Comparison of ENCODE assay signal across 8 mouse cellular contexts in the genomic region with DNA sequence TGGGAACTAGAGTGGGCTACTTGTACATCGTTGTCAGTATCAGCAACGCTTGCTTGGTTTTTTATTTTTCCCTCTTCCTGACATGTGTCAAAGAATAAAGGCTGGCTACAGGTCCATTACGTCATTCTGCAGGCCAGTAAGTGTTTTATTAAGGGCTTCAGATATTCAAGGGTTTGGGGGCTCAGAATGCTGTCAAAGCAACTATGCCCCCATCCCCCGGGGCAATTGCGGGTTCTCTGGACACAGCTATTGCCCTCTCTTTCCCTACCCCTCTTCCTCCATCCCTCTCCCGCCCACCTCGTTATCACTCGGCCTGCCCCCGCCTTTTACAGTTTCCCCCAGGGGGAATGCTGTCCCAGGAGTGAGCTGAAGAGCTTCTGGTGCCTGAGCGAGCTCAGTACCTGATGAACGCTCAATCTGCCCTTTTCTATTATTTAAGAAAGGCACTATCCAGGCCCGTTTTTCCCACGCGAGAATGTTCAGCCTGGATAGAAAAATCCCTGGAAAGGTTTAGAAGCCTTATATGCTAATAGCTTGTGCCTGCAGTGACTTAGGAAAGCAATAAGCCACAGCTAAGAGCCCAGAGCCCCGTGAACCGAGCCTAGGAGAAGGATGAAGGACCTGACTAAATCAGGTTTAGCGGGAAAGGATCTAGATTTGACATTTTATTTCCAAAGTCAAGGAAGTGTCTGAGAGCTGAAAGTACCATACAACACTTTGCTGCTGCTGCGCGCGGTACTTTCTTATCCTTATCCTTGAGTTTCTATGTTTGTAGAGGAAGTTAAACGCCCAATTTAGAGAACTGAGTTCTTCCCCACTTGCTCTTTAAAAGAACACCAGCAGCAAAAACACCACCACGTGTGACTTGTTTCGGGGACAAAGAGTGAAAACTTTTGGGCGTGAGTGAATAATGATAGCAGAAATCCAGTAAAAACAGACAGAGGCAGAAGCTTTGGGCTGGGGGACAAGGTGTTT. TPM values are rescaled to one million over a fixed set of nuclear protein-coding genes. Genes with fewer than 3 reads are reported as not detected.
DNase-seq lines count a peak whose midpoint lies in the region; ATAC-seq lines count a peak whose summit lies in the region.

No protein-coding gene starts in this region.

- peaks cover 66% of the 10 kb centered on the region for H3K27me3 ChIP-seq in kidney, embryonic 16.5 days (ENCODE audit: insufficient read depth, low read length)
- H3K27me3 ChIP-seq in embryonic facial prominence, embryonic 15.5 days, result peaks cover 53% of the 10 kb centered on the region
- peaks cover 80% of the 10 kb centered on the region for H3K27me3 ChIP-seq in hindbrain, embryonic 13.5 days
- H3K27me3 ChIP-seq in neural tube, embryonic 11.5 days (ENCODE audit: control insufficient read depth, insufficient read depth, low read length), result peaks cover 45% of the 10 kb centered on the region

- peak overlapping the region; percentile 60 for H3K9ac ChIP-seq in kidney, embryonic 16.5 days (replicated peaks; ENCODE audit: low read length)
- H3K9ac ChIP-seq in embryonic facial prominence, embryonic 15.5 days, result peak overlapping the region; percentile 50
- peak overlapping the region; percentile 64; the same call in 1 of the 2 replicates for H3K9ac ChIP-seq in hindbrain, embryonic 13.5 days
- no peak overlapping the region for H3K9ac ChIP-seq in neural tube, embryonic 11.5 days (ENCODE audit: low read length)

- H3K9me3 ChIP-seq in kidney, embryonic 16.5 days (ENCODE audit: low read length), result no peaks in the 10 kb centered on the region
- H3K9me3 ChIP-seq in embryonic facial prominence, embryonic 15.5 days (replicated peaks), result no peaks in the 10 kb centered on the region
- H3K9me3 ChIP-seq in hindbrain, embryonic 13.5 days, result no peaks in the 10 kb centered on the region
- H3K9me3 ChIP-seq in neural tube, embryonic 11.5 days (ENCODE audit: control insufficient read depth, low read length), result no peaks in the 10 kb centered on the region

- H3K4me3 ChIP-seq in kidney, embryonic 16.5 days (ENCODE audit: low read length), result peak overlapping the region; percentile 59
- peak overlapping the region; percentile 61 for H3K4me3 ChIP-seq in embryonic facial prominence, embryonic 15.5 days (replicated peaks)
- peak overlapping the region; percentile 48 for H3K4me3 ChIP-seq in hindbrain, embryonic 13.5 days
- H3K4me3 ChIP-seq in neural tube, embryonic 11.5 days (ENCODE audit: low read depth, low read length), result peak overlapping the region; percentile 57

- 4% methylated on average over 24 of the region's 24 CpGs for WGBS in kidney, embryonic 16.5 days
- 3% methylated on average over 24 of the region's 24 CpGs for WGBS in embryonic facial prominence, embryonic 15.5 days
- WGBS in hindbrain, embryonic 13.5 days, result 3% methylated on average over 24 of the region's 24 CpGs
- 2% methylated on average over 24 of the region's 24 CpGs for WGBS in neural tube, embryonic 11.5 days

- peak overlapping the region; percentile 97 for H3K4me2 ChIP-seq in kidney, embryonic 16.5 days (replicated peaks; ENCODE audit: low read depth, low read length)
- peak overlapping the region; percentile 96 for H3K4me2 ChIP-seq in embryonic facial prominence, embryonic 15.5 days (replicated peaks)
- peak overlapping the region; percentile 89 for H3K4me2 ChIP-seq in hindbrain, embryonic 13.5 days
- peak overlapping the region; percentile 99 for H3K4me2 ChIP-seq in neural tube, embryonic 11.5 days (ENCODE audit: low read depth)

- no peaks in the 10 kb centered on the region for H3K36me3 ChIP-seq in kidney, embryonic 16.5 days (ENCODE audit: insufficient read depth, low read length)
- H3K36me3 ChIP-seq in embryonic facial prominence, embryonic 15.5 days, result no peaks in the 10 kb centered on the region
- no peaks in the 10 kb centered on the region for H3K36me3 ChIP-seq in hindbrain, embryonic 13.5 days
- no peaks in the 10 kb centered on the region for H3K36me3 ChIP-seq in neural tube, embryonic 11.5 days (ENCODE audit: control insufficient read depth, insufficient read depth, low read length)

- ATAC-seq in kidney, embryonic 16.5 days (ENCODE audit: low FRiP score, low TSS enrichment), result no peak
- ATAC-seq in embryonic facial prominence, embryonic 15.5 days (ENCODE audit: insufficient number of reproducible peaks, low FRiP score, low TSS enrichment, low read depth), result no peak
- ATAC-seq in hindbrain, embryonic 13.5 days (ENCODE audit: low FRiP score), result no peak
- ATAC-seq in neural tube, embryonic 11.5 days (ENCODE audit: insufficient read depth, low FRiP score, low TSS enrichment), result no peak
- ATAC-seq in activated CD4-positive, CD25-positive, alpha-beta regulatory T cell, adult 4 months, result no peak

- no peak for DNase-seq in kidney, adult 11 months
- DNase-seq in neural tube, embryonic 11.5 days (ENCODE audit: low spot score), result peak; percentile 38
- no peak for DNase-seq in right cerebral cortex, postnatal 10 days (ENCODE audit: low spot score in 2 of 2)
- DNase-seq in thymus, postnatal 10 days (ENCODE audit: low spot score in 2 of 2), result no peak

- no peak overlapping the region for H3K27ac ChIP-seq in kidney, embryonic 16.5 days (ENCODE audit: low read length)
- no peak overlapping the region; the same call in 1 of the 2 replicates for H3K27ac ChIP-seq in embryonic facial prominence, embryonic 15.5 days (replicated peaks)
- no peak overlapping the region for H3K27ac ChIP-seq in hindbrain, embryonic 13.5 days
- H3K27ac ChIP-seq in neural tube, embryonic 11.5 days (ENCODE audit: low read depth, low read length), result no peak overlapping the region

- H3K4me1 ChIP-seq in kidney, embryonic 16.5 days (ENCODE audit: insufficient read depth, low read length), result peaks cover 20% of the 10 kb centered on the region
- H3K4me1 ChIP-seq in embryonic facial prominence, embryonic 15.5 days, result peaks cover 37% of the 10 kb centered on the region
- peaks cover 34% of the 10 kb centered on the region for H3K4me1 ChIP-seq in hindbrain, embryonic 13.5 days (replicated peaks)
- peaks cover 11% of the 10 kb centered on the region for H3K4me1 ChIP-seq in neural tube, embryonic 11.5 days (ENCODE audit: control insufficient read depth, insufficient read depth, low read length)

RNA-seq across cellular contexts. Expression of a gene that starts 1.8 kb away (rescaled TPM):
- polyA plus RNA-seq in kidney, embryonic 16.5 days (2015; fragmentation: Nextera tagmentation; extraction: Ambion mirVana), result 3.5 and 4.3 TPM in 2 replicates
- polyA plus RNA-seq in embryonic facial prominence, embryonic 15.5 days (2015; fragmentation: Nextera tagmentation; extraction: Ambion mirVana), result 28.3 and 31.1 TPM in 2 replicates
- 4.1 and 5.9 TPM in 2 replicates for polyA plus RNA-seq in hindbrain, embryonic 13.5 days (2015; fragmentation: Nextera tagmentation; extraction: Ambion mirVana)
- 10.7 and 10.9 TPM in 2 replicates for polyA plus RNA-seq in neural tube, embryonic 11.5 days (2014; fragmentation: Nextera tagmentation; extraction: Ambion mirVana)
- polyA plus RNA-seq in activated CD4-positive, CD25-positive, alpha-beta regulatory T cell, adult 4 months (2017; shearing (Covaris generic)), result under 1 TPM in 1 of 2 experiments, not detected in 1; 0.52 TPM
